Mouse (Mus musculus): ENCODE measurements at regions not wholly inside any gene's neighbourhood (a gene's known extent, or its start where the extent isn't known, plus 50 kb on each side); places are given as distances from the start of the nearest gene placed in this dataset.

GRCm38 (mm10) chr14:76239856-76240493, 129.3 kb downstream of the Nufip1 start:
- Histone ChIP-seq H3K36me3 (ENCODE audit: control insufficient read depth, insufficient read depth, low read length, poor library complexity, severe bottlenecking) (no peaks in the 10 kb centered on the region), H3K27ac (ENCODE audit: insufficient read depth, low read depth, low read length, poor library complexity, severe bottlenecking) (no peak overlapping the region), H3K4me3 (ENCODE audit: insufficient read depth in 1 of 2, low read depth in 1 of 2, low read length in 2 of 2, poor library complexity in 1 of 2, severe bottlenecking in 1 of 2) (no peak overlapping the region), H3K9me3 (ENCODE audit: control insufficient read depth, insufficient read depth, low read depth, low read length) (no peaks in the 10 kb centered on the region; the same call in 1 of the 2 replicates), H3K9ac (ENCODE audit: insufficient read depth, low read depth, low read length, poor library complexity, severe bottlenecking) (no peak overlapping the region), H3K4me1 (ENCODE audit: control insufficient read depth in 2 of 2, insufficient read depth in 2 of 2, low read length in 2 of 2, poor library complexity in 1 of 2) (peaks cover 0 to 14% of the 10 kb centered on the region in 2 experiments; a peak in 2 of 4 replicates)
- no peak for DNase-seq (ENCODE audit: low read depth, low spot score)
- TF ChIP-seq HCFC1 (IDR thresholded peaks at IDR 0.05; ENCODE audit: borderline replicate concordance, insufficient read depth, low read length), result no peak
- no peak for TF ChIP-seq ZC3H11A (IDR thresholded peaks at IDR 0.05; ENCODE audit: borderline replicate concordance, low read depth, low read length)
- TF ChIP-seq CHD2 (IDR thresholded peaks at IDR 0.05; ENCODE audit: low read depth, low read length), result no peak
- TF ChIP-seq MAFK (IDR thresholded peaks at IDR 0.05; ENCODE audit: insufficient read depth, low read depth, low read length), result no peak
- TF ChIP-seq ZNF384 (IDR thresholded peaks at IDR 0.05; ENCODE audit: low read depth, low read length), result no peak
- in situ Hi-C loops (cut with MboI; ENCODE audit: low sequenced_read_pairs in 2 of 2, unreplicated experiment in 2 of 2), result no loop called here

- Histone ChIP-seq H3K27ac (ENCODE audit: insufficient read depth, low read depth, low read length, poor library complexity, severe bottlenecking) (0 out of 2 replicates have a peak overlapping the region, but pooled peaks have one; percentile 44), H3K9ac (ENCODE audit: insufficient read depth, low read depth, low read length, poor library complexity, severe bottlenecking) (no peak overlapping the region; the same call in 1 of the 2 replicates)
Observed at GRCm38 (mm10) chr14:76243581-76244337, 133.1 kb downstream of the Nufip1 start.

GRCm38 (mm10) chr14:76244338-76245062, 133.8 kb downstream of the Nufip1 start:
- H3K9ac ChIP-seq (ENCODE audit: insufficient read depth, low read depth, low read length, poor library complexity, severe bottlenecking), result no peak overlapping the region; the same call in 1 of the 2 replicates
- 0 out of 4 replicates have a peak overlapping the region, but pooled peaks of 1 of the 2 experiments have one; percentile 4 for H3K4me3 ChIP-seq (ENCODE audit: insufficient read depth in 1 of 2, low read depth in 1 of 2, low read length in 2 of 2, poor library complexity in 1 of 2, severe bottlenecking in 1 of 2)
- TF ChIP-seq MAFK (IDR thresholded peaks at IDR 0.05; ENCODE audit: insufficient read depth, low read depth, low read length) (no peak), CHD2 (IDR thresholded peaks at IDR 0.05; ENCODE audit: low read depth, low read length) (no peak), HCFC1 (IDR thresholded peaks at IDR 0.05; ENCODE audit: borderline replicate concordance, insufficient read depth, low read length) (no peak), ZC3H11A (IDR thresholded peaks at IDR 0.05; ENCODE audit: borderline replicate concordance, low read depth, low read length) (no peak), ZNF384 (IDR thresholded peaks at IDR 0.05; ENCODE audit: low read depth, low read length) (no peak)
- H3K27ac ChIP-seq (ENCODE audit: insufficient read depth, low read depth, low read length, poor library complexity, severe bottlenecking), result 0 out of 2 replicates have a peak overlapping the region, but pooled peaks have one; percentile 44
- H3K4me1 ChIP-seq (ENCODE audit: control insufficient read depth in 2 of 2, insufficient read depth in 2 of 2, low read length in 2 of 2, poor library complexity in 1 of 2), result peaks cover 0 to 9% of the 10 kb centered on the region in 2 experiments; a peak in 2 of 4 replicates
- DNase-seq (ENCODE audit: low read depth, low spot score), result peak; percentile 66
- H3K36me3 ChIP-seq (ENCODE audit: control insufficient read depth, insufficient read depth, low read length, poor library complexity, severe bottlenecking), result no peaks in the 10 kb centered on the region
- in situ Hi-C loops (cut with MboI; ENCODE audit: low sequenced_read_pairs in 2 of 2, unreplicated experiment in 2 of 2), result no loop called here
- H3K9me3 ChIP-seq (ENCODE audit: control insufficient read depth, insufficient read depth, low read depth, low read length), result no peaks in the 10 kb centered on the region; the same call in 1 of the 2 replicates

More at GRCm38 (mm10) chr14:76243581-76244337, 133.1 kb downstream of the Nufip1 start:
- no peak for DNase-seq (ENCODE audit: low read depth, low spot score)
- H3K9me3 ChIP-seq (ENCODE audit: control insufficient read depth, insufficient read depth, low read depth, low read length), result no peaks in the 10 kb centered on the region; the same call in 1 of the 2 replicates
- no peak overlapping the region; a peak in 1 of 4 replicates for H3K4me3 ChIP-seq (ENCODE audit: insufficient read depth in 1 of 2, low read depth in 1 of 2, low read length in 2 of 2, poor library complexity in 1 of 2, severe bottlenecking in 1 of 2)
- peaks cover 0 to 9% of the 10 kb centered on the region in 2 experiments; a peak in 2 of 4 replicates for H3K4me1 ChIP-seq (ENCODE audit: control insufficient read depth in 2 of 2, insufficient read depth in 2 of 2, low read length in 2 of 2, poor library complexity in 1 of 2)
- TF ChIP-seq HCFC1 (IDR thresholded peaks at IDR 0.05; ENCODE audit: borderline replicate concordance, insufficient read depth, low read length), result no peak
- no peak for TF ChIP-seq CHD2 (IDR thresholded peaks at IDR 0.05; ENCODE audit: low read depth, low read length)
- TF ChIP-seq MAFK (IDR thresholded peaks at IDR 0.05; ENCODE audit: insufficient read depth, low read depth, low read length), result no peak
- TF ChIP-seq ZNF384 (IDR thresholded peaks at IDR 0.05; ENCODE audit: low read depth, low read length), result no peak
- in situ Hi-C loops (cut with MboI; ENCODE audit: low sequenced_read_pairs in 2 of 2, unreplicated experiment in 2 of 2), result no loop called here
- H3K36me3 ChIP-seq (ENCODE audit: control insufficient read depth, insufficient read depth, low read length, poor library complexity, severe bottlenecking), result no peaks in the 10 kb centered on the region

- H3K27ac ChIP-seq (ENCODE audit: insufficient read depth, low read depth, low read length, poor library complexity, severe bottlenecking), result no peak overlapping the region
Observed at GRCm38 (mm10) chr14:76245063-76245396, 134.3 kb downstream of the Nufip1 start.

More at GRCm38 (mm10) chr14:76245063-76245396, 134.3 kb downstream of the Nufip1 start:
- Histone ChIP-seq H3K9ac (ENCODE audit: insufficient read depth, low read depth, low read length, poor library complexity, severe bottlenecking) (no peak overlapping the region), H3K4me3 (ENCODE audit: insufficient read depth in 1 of 2, low read depth in 1 of 2, low read length in 2 of 2, poor library complexity in 1 of 2, severe bottlenecking in 1 of 2) (no peak overlapping the region), H3K9me3 (ENCODE audit: control insufficient read depth, insufficient read depth, low read depth, low read length) (no peaks in the 10 kb centered on the region; the same call in 1 of the 2 replicates), H3K4me1 (ENCODE audit: control insufficient read depth in 2 of 2, insufficient read depth in 2 of 2, low read length in 2 of 2, poor library complexity in 1 of 2) (peaks cover 0 to 9% of the 10 kb centered on the region in 2 experiments; a peak in 2 of 4 replicates), H3K36me3 (ENCODE audit: control insufficient read depth, insufficient read depth, low read length, poor library complexity, severe bottlenecking) (no peaks in the 10 kb centered on the region)
- DNase-seq (ENCODE audit: low read depth, low spot score), result no peak
- TF ChIP-seq ZNF384 (IDR thresholded peaks at IDR 0.05; ENCODE audit: low read depth, low read length), result no peak
- no peak for TF ChIP-seq CHD2 (IDR thresholded peaks at IDR 0.05; ENCODE audit: low read depth, low read length)
- no peak for TF ChIP-seq ZC3H11A (IDR thresholded peaks at IDR 0.05; ENCODE audit: borderline replicate concordance, low read depth, low read length)
- TF ChIP-seq HCFC1 (IDR thresholded peaks at IDR 0.05; ENCODE audit: borderline replicate concordance, insufficient read depth, low read length), result no peak
- TF ChIP-seq MAFK (IDR thresholded peaks at IDR 0.05; ENCODE audit: insufficient read depth, low read depth, low read length), result no peak
- in situ Hi-C loops (cut with MboI; ENCODE audit: low sequenced_read_pairs in 2 of 2, unreplicated experiment in 2 of 2), result no loop called here
